Mouse (Mus musculus) ovary, adult 10 weeks (tissue): ENCODE data around the gene Gopc. TPM values are rescaled to one million over a fixed set of nuclear protein-coding genes. Genes with fewer than 3 reads are reported as not detected.

ENCODE experiments used
- polyA plus RNA-seq: library from polyadenylated mRNA; stranded (reverse); fragments of 350-450 nt; fragmentation: Illumina TruSeq; extraction: RNeasy Lipid Tissue Mini Kit (QIAGEN cat#74804); gene quantifications from one replicate; pipeline ENCODE4 v1.2.3, GENCODE M21; 2014

The Gopc gene
- polyA plus RNA-seq, result 66.8 TPM

DNA sequence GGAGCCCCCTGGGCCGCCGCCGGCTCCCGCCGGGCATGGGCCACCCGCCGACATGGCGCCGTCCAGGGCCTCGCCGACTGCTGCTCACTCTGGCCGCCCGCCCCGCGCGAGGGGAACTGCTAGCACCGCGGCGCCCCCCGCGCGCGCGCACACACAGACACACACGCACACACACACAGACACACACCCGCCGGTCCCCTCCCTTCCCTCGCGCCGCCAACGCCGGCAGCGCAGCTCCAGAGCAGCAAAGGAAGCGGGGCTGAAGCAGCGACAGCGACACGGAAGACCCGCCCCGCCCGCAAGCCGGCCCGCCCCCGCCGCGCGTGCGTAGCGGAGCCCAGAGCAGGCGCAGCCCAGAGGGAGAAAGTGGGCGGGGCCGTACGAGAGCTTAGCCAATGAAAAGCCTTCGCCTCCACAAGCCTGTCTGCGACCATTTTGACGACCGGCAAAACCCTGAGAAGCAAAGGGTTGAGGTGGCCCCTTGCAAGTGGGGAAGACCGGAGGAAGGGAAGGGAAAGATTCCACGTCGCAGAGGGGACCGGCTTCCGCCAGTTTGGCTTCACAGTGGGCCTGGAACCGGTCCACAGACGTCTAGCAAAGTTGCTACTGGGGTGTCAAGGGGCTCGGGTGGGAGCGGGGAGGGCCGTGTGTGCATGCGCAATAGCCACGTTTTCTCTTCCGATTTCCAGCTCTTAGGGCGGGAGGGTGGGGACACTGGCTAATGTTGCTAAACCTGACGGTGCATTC is at the start of gene Gopc:
Gene Gopc, minus strand, starts transcription at position 280 of the 747 bp plus-strand sequence.

DNA sequence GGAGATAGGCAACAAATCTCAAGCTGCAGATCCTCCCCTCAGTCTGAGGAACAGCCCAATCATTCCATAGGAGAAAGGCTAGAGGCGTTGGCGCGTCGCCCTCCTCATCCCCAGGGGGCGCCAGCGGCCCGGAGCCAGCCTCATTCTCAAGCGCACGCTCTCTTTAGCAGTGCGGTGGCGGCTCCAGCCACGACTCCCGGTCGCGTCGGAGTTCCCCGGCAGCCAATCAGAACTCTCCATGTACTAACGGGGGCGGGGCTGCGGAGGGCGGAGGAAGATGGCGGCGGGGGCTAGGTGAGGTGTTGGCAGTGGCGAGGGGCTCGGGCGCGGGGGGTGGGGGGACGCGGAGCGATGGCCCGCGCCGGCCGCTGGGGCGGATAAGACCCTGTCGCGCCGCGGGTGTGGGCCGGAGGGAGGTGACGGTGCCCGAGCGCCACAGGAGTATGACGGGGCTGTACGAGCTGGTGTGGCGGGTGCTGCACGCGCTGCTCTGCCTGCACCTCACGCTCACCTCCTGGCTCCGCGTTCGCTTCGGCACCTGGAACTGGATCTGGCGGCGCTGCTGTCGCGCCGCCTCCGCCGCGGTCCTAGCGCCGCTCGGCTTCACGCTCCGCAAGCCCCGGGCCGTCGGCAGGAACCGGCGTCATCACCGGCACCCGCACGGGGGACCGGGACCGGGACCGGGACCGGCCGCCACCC is 35.5 kb upstream of the Gopc start, which contains the start of gene Nus1:
Gene Nus1, plus strand, starts transcription at position 249 of the 699 bp plus-strand sequence.

DNA sequence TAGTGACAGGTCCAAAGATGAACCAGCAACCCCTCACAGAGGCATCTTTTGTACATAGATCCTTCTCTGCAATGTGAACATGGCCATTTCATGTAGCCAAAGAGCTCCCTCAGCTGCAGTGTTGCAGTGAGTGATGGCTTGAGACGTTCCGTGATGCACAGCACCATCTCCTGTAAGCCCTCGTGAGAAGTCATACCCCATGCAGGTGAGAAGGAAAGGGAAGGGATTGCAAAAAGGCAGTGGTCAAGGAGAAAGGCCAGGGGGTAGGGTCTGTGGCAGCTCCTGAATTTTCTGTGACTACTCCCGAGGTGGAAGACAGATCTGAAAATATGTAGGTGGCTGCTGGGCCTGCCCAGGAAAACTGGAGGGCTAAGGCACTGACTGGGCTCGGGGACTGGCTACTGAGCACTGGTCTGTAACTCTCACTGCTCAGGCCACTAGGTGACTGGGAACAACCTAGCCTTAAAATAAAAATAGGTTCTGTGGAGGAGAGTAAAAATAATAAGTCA is 7.1 kb upstream of the Gopc start, which contains the start of gene Nepn:
Gene Nepn, plus strand, starts transcription at position 51 of the 509 bp plus-strand sequence.

DNA sequence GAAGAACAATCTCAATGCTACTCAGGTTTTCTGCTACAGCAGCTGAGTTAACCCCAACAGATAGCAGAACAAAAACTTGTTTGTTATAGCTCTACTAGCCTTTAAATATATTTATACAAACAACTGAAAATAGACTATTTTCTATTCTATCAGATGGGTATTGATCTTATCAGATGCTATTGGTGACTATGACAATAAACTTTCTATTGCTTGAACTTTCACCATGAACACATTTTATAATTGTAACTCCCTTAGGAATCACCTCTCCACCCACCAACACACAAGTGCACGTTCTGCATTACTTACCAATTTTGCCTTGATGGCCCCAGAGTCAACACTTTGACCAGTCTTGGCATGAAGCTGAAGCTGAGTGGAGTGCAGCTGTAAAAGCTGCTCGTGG is 23.5 kb downstream of the Gopc start, which contains the start of gene Gm26741:
Gene Gm26741, plus strand, starts transcription at position 301 of the 400 bp plus-strand sequence.

Other genes with a start within 250 kb of the Gopc start
- not detected for gene Ros1, start 186.9 kb downstream of the Gopc start, polyA plus RNA-seq
- gene Dcbld1, start 148.5 kb downstream of the Gopc start, polyA plus RNA-seq, result 7.8 TPM
- not detected for gene Gm26741, start 23.4 kb downstream of the Gopc start, polyA plus RNA-seq
- gene Nepn, start 6.8 kb upstream of the Gopc start, polyA plus RNA-seq, result not detected
- 147 TPM for gene Nus1, start 35.4 kb upstream of the Gopc start, polyA plus RNA-seq